Mouse (Mus musculus) liver, embryonic 11.5 days (tissue): ENCODE measurements around the gene 1700031F05Rik. TPM values are rescaled to one million over a fixed set of nuclear protein-coding genes. Genes with fewer than 3 reads are reported as not detected.
"Not testable (repeated sequence)": the region's sequence is repeated elsewhere in the genome, so short reads cannot be mapped to it uniquely, and the experiment has no call there.

ENCODE experiments used
- ATAC-seq: fragments of 200-750 bp; cut with Nextera tagmentation; replicated peaks from 2 replicates; pipeline ENCODE4 v1.8.0; 2017; ENCODE audit warnings: moderate number of reproducible peaks, mild to moderate bottlenecking, moderate TSS enrichment, moderate library complexity; ENCODE audit not compliant: low FRiP score
- DNase-seq: peaks from one replicate; pipeline ENCODE4 v3.0.0-alpha.2; 2017; ENCODE audit warnings: low spot score
- H3K27ac ChIP-seq: fragments of 300-500 bp; sonication (generic); 2 replicates; pipeline ENCODE4 v1.5.1; 2014; ENCODE audit warnings: mild to moderate bottlenecking, low read depth, low read length, control low read depth
- H3K27me3 ChIP-seq: fragments of 300-500 bp; sonication (generic); replicated peaks from 2 replicates; pipeline ENCODE4 v1.6.1; 2014; ENCODE audit warnings: low read length, mixed read lengths; ENCODE audit not compliant: control insufficient read depth, insufficient read depth
- H3K36me3 ChIP-seq: fragments of 300-500 bp; sonication (generic); 2 replicates; pipeline ENCODE4 v1.6.1; 2014; ENCODE audit warnings: mild to moderate bottlenecking, low read length, moderate library complexity, mixed read lengths; ENCODE audit not compliant: control insufficient read depth, insufficient read depth
- H3K4me1 ChIP-seq: fragments of 300-500 bp; sonication (generic); replicated peaks from 2 replicates; pipeline ENCODE4 v1.6.1; 2014; ENCODE audit warnings: low read length, mixed read lengths; ENCODE audit not compliant: control insufficient read depth, insufficient read depth
- H3K4me2 ChIP-seq: fragments of 300-500 bp; sonication (generic); 2 replicates; pipeline ENCODE4 v1.6.1; 2014; ENCODE audit warnings: mild to moderate bottlenecking, control low read depth, moderate library complexity
- H3K4me3 ChIP-seq: fragments of 300-500 bp; sonication (generic); 2 replicates; pipeline ENCODE4 v1.5.1; 2014; ENCODE audit warnings: low read depth, low read length, control low read depth
- H3K9ac ChIP-seq: fragments of 300-500 bp; sonication (generic); 2 replicates; pipeline ENCODE4 v1.6.1; 2014; ENCODE audit warnings: low read depth, low read length, control low read depth
- H3K9me3 ChIP-seq: fragments of 300-500 bp; sonication (generic); 2 replicates; pipeline ENCODE4 v1.6.1; 2016; ENCODE audit warnings: low read length, inconsistent platforms, mixed read lengths; ENCODE audit not compliant: control insufficient read depth
- WGBS: fragments of 180-500 bp; shearing (Covaris S2); extraction: QIAGEN DNeasy Blood & Tissue Kit; methylation state at CpG from one replicate; pipeline ENCODE4 v1.1.7; 2014; 5-methylcytosine and 5-hydroxymethylcytosine counted together
- polyA plus RNA-seq: library from polyadenylated mRNA; unstranded; fragments of >200 nt; fragmentation: Nextera tagmentation; extraction: Ambion mirVana; gene quantifications from 2 replicates; pipeline ENCODE4 v1.2.1, GENCODE M21; 2014

The 1700031F05Rik gene
- polyA plus RNA-seq, result not detected in 2 replicates

- Histone ChIP-seq H3K27ac (no peak within 1 kb of the TSS), H3K27me3 (no peaks in the 10 kb centered on the region), H3K36me3 (no peaks in the 10 kb centered on the region), H3K4me3 (no peak within 1 kb of the TSS), H3K4me2 (no peak within 1 kb of the TSS), H3K4me1 (no peaks in the 10 kb centered on the region), H3K9ac (no peak within 1 kb of the TSS), H3K9me3 (no peaks in the 10 kb centered on the region)
- 82% methylated on average over 6 of the region's 6 CpGs for WGBS
- ATAC-seq, result no peak
- DNase-seq, result no peak
These were observed at the start of gene 1700031F05Rik for GRCm38 (mm10) chrX:102867871-102868270. Gene 1700031F05Rik (minus strand): TSS chrX:102867971.

- H3K9me3 ChIP-seq, H3K9ac ChIP-seq, DNase-seq, H3K4me2 ChIP-seq, H3K27ac ChIP-seq, H3K4me3 ChIP-seq, H3K4me1 ChIP-seq, H3K36me3 ChIP-seq, H3K27me3 ChIP-seq, ATAC-seq: not testable (repeated sequence)
- WGBS, result 53% methylated on average over 1 of the region's 1 CpGs
These were observed 47.1 kb upstream of the 1700031F05Rik start for GRCm38 (mm10) chrX:102914823-102915222.

GRCm38 (mm10) chrX:102908587-102908986 lies 40.8 kb upstream of the 1700031F05Rik start, which contains the start of the genes Dmrtc1a and 1700011M02Rik:
Gene Dmrtc1a (minus strand): TSS chrX:102908687.
Gene 1700011M02Rik (plus strand): TSS chrX:102908905.
- not testable (repeated sequence) for H3K27me3 ChIP-seq, H3K4me3 ChIP-seq, DNase-seq, ATAC-seq, H3K4me2 ChIP-seq, H3K9me3 ChIP-seq, H3K9ac ChIP-seq, H3K36me3 ChIP-seq, H3K4me1 ChIP-seq, H3K27ac ChIP-seq
- 84% methylated on average over 6 of the region's 9 CpGs for WGBS

- ATAC-seq, H3K4me1 ChIP-seq, H3K27me3 ChIP-seq, H3K4me2 ChIP-seq, H3K9me3 ChIP-seq, H3K27ac ChIP-seq, H3K36me3 ChIP-seq, H3K9ac ChIP-seq, DNase-seq, H3K4me3 ChIP-seq: not testable (repeated sequence)
- 100% methylated on average over 2 of the region's 13 CpGs for WGBS
These were observed 13.3 kb downstream of the 1700031F05Rik start, which contains the start of gene Dmrtc1c2 for GRCm38 (mm10) chrX:102854516-102854915. Gene Dmrtc1c2 (minus strand): TSS chrX:102854616.

GRCm38 (mm10) chrX:102812311-102812710 lies 55.5 kb downstream of the 1700031F05Rik start:
- WGBS, result 51% methylated on average over 4 of the region's 4 CpGs
- H3K4me1 ChIP-seq, result no peaks in the 10 kb centered on the region
- ATAC-seq (no peak), DNase-seq (no peak)
- H3K27ac ChIP-seq, result no peak overlapping the region
- H3K36me3 ChIP-seq, result no peaks in the 10 kb centered on the region
- no peak overlapping the region for H3K9ac ChIP-seq
- no peak overlapping the region for H3K4me2 ChIP-seq
- H3K4me3 ChIP-seq, result no peak overlapping the region
- H3K27me3 ChIP-seq, result no peaks in the 10 kb centered on the region; the same call in 1 of the 2 replicates
- H3K9me3 ChIP-seq, result no peaks in the 10 kb centered on the region

Other genes with a start within 250 kb of the 1700031F05Rik start
- 3.7 and 3.8 TPM in 2 replicates for gene Phka1, start 223.7 kb downstream of the 1700031F05Rik start, polyA plus RNA-seq
- gene Gm3880, start 181.0 kb downstream of the 1700031F05Rik start, polyA plus RNA-seq, result not detected in 2 replicates
- gene Gm9112, start 160.3 kb downstream of the 1700031F05Rik start, polyA plus RNA-seq, result not detected in 2 replicates
- gene Dmrtc1b, start 160.1 kb downstream of the 1700031F05Rik start, polyA plus RNA-seq, result not detected in 2 replicates
- gene Dmrtc1c1, start 65.0 kb downstream of the 1700031F05Rik start, polyA plus RNA-seq, result not detected in 2 replicates
- not detected in 2 replicates for gene Dmrtc1c2, start 13.4 kb downstream of the 1700031F05Rik start, polyA plus RNA-seq
- gene Dmrtc1a, start 40.7 kb upstream of the 1700031F05Rik start, polyA plus RNA-seq, result 0.14 TPM in 1 of 2 replicates, not detected in the other
- not detected in 2 replicates for gene 1700011M02Rik, start 40.9 kb upstream of the 1700031F05Rik start, polyA plus RNA-seq
- not detected in 2 replicates for gene 1700018G05Rik, start 60.4 kb upstream of the 1700031F05Rik start, polyA plus RNA-seq